Mouse (Mus musculus): ENCODE results near the gene 1110008L16Rik.
"Not testable (repeated sequence)": the region's sequence is repeated elsewhere in the genome, so short reads cannot be mapped to it uniquely, and the experiment has no call there.

1110008L16Rik gene

DNA sequence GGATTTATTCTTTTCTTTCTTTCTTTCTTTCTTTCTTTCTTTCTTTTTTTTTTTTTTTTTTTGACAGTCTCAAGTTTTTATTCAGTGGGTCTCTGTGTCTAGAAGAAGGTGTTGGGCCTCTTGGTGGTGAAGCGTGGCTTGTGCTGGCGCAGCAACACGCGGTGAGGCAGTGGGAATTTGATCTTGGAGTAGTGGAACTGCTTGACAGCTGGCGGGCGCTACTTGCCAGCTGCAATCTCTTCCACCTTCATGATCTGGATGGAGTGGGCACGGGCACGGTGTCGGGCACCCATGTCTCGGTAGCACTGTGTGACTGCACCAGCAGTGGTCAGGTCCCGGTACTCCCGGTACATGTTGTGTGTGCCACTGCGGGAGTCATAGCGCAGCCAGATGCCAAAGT lies 96.2 kb downstream of the 1110008L16Rik start:
- DNase-seq = not testable (repeated sequence)

DNA sequence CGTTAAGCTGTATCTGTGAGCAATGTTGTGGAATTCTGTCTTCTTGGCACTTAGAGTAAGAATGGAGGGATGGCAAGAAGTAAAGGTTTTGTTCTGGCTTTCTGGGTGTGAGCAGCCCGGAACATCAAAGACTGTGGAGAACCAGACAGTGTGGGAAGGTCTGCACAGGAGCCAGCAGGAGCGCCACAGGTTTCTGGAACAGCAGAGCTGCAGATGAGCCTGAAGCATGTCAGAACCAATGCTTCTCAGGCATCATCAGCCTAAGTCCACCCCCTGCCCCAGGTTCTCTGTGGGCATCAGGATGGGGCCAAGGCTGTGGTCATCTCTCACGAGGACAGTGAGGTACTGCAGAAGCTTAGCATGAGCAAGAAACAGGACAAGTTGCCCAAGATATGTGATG lies 97.2 kb downstream of the 1110008L16Rik start:
- peak; percentile 88 for DNase-seq

GRCm38 (mm10) chr12:55397544-55398239 lies 98.3 kb downstream of the 1110008L16Rik start:
- peak; percentile 97 for DNase-seq

DNA sequence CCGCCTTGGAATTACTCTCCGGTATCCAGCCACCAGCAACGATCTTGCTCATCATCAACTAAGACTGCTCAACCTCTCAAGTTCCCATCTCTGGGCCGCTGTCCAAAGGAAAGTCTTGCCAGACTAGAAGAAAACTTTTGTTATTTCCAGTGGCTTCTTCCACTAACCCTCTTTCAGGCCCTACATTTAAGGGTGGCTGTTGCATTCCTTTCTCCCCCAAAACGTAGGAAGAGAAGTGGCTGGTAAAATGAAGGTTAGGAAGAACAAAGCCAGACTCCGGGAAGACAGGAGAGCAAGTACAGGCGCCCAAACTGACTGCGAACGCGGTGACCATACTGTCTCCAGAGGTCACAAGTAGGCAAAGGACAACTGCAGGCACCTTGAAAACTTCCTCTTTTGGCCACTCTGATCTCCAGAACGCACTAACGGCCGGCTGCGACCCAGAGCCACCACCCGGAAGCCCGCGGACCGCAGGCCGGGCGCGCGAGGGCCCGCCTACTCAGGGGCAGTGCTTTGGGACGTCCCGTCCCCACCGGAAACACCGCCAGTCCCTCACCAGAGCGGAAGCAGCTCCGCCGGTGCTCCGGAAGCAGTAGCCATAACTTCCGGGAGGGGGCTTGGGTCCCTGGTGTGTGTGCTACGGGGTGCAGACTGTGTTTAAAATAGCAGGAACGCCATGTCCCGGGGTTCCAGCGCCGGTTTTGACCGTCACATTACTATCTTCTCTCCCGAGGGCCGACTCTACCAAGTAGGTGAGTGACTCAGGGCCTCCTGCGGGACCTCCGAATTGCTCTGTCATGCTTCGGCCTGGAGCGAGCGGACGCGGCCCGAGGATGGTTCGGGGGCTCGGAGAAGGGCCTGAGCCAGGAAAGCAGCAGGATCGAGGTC lies 99.1 kb downstream of the 1110008L16Rik start:
- DNase-seq = peak; percentile 99

- peak; percentile 35 for DNase-seq
These were observed 99.8 kb downstream of the 1110008L16Rik start for GRCm38 (mm10) chr12:55399128-55399677.

- DNase-seq = no peak
These were observed 108.5 kb downstream of the 1110008L16Rik start for GRCm38 (mm10) chr12:55407888-55408287.

DNA sequence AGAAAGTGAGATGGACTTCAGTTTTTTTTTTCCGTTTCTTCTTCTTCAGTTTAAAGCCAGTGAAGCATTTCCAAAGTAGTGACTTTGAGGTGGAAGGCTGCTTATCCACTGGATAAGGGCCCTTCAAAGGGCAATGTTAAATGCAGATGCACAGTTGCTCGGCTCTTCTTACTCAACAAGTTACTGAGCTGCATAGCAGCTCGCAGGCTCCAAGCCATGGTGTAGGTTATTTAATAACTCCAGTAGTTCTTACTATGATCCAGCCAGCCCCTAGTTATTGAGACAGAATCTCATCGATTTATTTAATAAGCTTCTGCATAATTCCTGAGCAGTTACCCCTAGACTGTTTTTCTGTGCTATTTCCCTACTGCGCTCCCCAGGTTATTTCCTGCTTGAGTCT lies 115.9 kb downstream of the 1110008L16Rik start:
- DNase-seq = no peak

DNA sequence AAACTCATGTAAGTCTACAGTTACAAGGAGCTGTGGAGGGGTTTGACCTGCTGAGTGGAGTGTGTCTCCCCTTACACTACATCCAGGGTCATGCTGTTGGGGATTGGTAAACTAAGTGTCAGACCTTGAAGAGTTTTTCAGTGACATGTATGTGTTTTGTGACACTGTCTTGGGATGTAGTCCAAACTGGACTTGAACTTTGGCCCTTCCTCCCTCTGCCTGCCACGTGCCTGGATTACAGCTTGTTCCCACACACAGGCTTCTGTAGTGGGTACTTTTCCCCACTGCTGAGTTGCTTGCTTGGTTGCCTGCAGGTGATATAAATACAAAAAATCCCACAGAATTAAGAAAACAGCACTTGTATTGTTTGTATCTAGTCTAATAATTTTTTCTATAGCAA lies 116.4 kb downstream of the 1110008L16Rik start:
- DNase-seq = no peak

DNA sequence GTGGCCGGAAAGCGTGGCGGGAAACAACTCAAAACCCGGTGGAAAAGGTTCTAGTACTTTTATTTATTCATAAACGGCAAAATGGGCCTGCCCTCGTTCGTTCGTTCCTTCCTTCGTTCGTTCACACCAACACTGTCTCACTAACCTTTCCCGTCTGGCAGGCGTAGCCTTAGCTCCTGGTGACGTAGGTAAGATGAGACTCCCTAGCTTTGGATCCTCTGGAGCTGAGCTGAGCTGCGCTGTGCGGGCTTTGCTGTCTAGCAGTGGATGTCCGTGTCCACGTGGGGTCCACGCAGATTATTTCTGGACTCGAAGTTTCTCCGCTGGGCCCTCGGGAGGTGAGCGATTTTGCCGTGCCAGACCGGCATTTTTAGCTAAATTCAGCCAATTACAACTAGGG lies 120.8 kb downstream of the 1110008L16Rik start:
- DNase-seq = no peak

DNA sequence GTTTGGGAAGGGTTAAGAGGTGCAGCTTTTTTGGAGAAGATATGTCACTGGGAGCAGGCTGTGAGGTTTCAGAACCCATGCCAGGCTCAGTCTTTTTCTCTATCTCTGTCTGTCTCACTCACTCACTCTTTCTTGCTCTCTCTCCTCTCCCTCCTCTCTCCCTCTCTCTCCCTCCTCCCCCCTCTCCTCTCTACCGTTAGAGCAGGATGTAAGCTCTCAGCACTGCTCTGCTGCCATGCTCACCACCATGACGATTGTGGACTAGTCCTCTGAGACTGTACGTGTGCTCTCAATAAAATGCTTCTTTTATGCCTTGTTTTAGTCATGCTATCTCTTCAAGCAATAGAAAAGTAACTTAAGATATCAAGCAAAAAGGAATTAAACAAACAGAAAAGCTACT lies 122.7 kb downstream of the 1110008L16Rik start:
- DNase-seq = no peak

GRCm38 (mm10) chr12:55426300-55426699 lies 126.9 kb downstream of the 1110008L16Rik start:
- no peak for DNase-seq

DNA sequence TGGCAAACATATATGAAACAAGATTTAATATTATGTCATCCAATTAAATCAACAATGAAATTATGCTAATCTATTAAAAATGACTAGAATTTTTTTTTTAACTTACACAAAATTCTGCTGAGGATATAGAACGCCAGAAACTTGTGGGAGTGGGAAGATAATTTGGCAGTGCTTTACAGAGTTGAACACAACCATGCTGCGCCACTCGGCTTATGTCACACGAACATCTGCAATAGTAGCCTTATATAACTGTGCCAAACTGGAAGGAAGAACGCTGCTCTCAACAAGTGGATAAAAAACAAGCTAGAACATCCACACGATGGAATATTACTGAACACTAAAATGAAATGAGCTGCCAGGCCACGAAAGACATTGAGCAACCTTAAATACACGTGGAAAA lies 129.8 kb downstream of the 1110008L16Rik start:
- DNase-seq = no peak

GRCm38 (mm10) chr12:55429956-55430355 lies 130.6 kb downstream of the 1110008L16Rik start:
- DNase-seq = no peak

All from heart, adult 11 months (tissue).